Mouse (Mus musculus): ENCODE data around the gene Kcna5.

- TF ChIP-seq EP300 (IDR thresholded peaks at IDR 0.05; ENCODE audit: low read depth) (no peak), CTCF (IDR thresholded peaks at IDR 0.05; ENCODE audit: low read depth) (no peak)
These were observed 24.8 kb upstream of the Kcna5 start for GRCm38 (mm10) chr6:126560036-126560435.
